Mouse (Mus musculus): Measurements from ENCODE around the gene Fars2. TPM values are rescaled to one million over a fixed set of nuclear protein-coding genes. Genes with fewer than 3 reads are reported as not detected.
A peak's percentile ranks its signal among the peaks of the same experiment; 100 is the strongest.

The Fars2 gene
- total and polyA plus RNA-seq, 2 experiments from 2014 or later = 21.5 to 34.6 TPM

- Histone ChIP-seq H3K4me1 (ENCODE audit: insufficient read depth, low read length) (peaks cover 9% of the 10 kb centered on the region), H3K27me3 (ENCODE audit: insufficient read depth, low read length) (no peaks in the 10 kb centered on the region; the same call in 1 of the 2 replicates), H3K9me3 (ENCODE audit: low read length) (no peaks in the 10 kb centered on the region), H3K36me3 (ENCODE audit: insufficient read depth, low read length) (no peaks in the 10 kb centered on the region), H3K4me2 (ENCODE audit: low read depth, low read length) (peak overlapping the region; percentile 24), H3K9ac (replicated peaks; ENCODE audit: low read length) (no peak overlapping the region; the same call in 1 of the 2 replicates), H3K4me3 (ENCODE audit: low read length) (no peak overlapping the region), H3K27ac (peak overlapping the region; percentile 72)
- no peak; the same call in 1 of the 2 replicates for TF ChIP-seq CTCF (IDR thresholded peaks at IDR 0.05; ENCODE audit: low read depth)
- WGBS = 13% methylated on average over 7 of the region's 7 CpGs
- DNase-seq (ENCODE audit: low spot score) = peak; percentile 89
- peak; percentile 90 for ATAC-seq
These were observed 165.8 kb downstream of the Fars2 start for GRCm38 (mm10) chr13:36282785-36283544.

GRCm38 (mm10) chr13:36283545-36284067 lies 166.4 kb downstream of the Fars2 start:
- Histone ChIP-seq H3K4me3 (ENCODE audit: low read length) (no peak overlapping the region), H3K27ac (peak overlapping the region; percentile 72), H3K36me3 (ENCODE audit: insufficient read depth, low read length) (no peaks in the 10 kb centered on the region), H3K9ac (replicated peaks; ENCODE audit: low read length) (no peak overlapping the region), H3K4me1 (ENCODE audit: insufficient read depth, low read length) (peaks cover 9% of the 10 kb centered on the region), H3K27me3 (ENCODE audit: insufficient read depth, low read length) (no peaks in the 10 kb centered on the region), H3K4me2 (ENCODE audit: low read depth, low read length) (peak overlapping the region; percentile 24), H3K9me3 (ENCODE audit: low read length) (no peaks in the 10 kb centered on the region)
- peak; percentile 59 for DNase-seq (ENCODE audit: low spot score)
- WGBS = 21% methylated on average over 7 of the region's 7 CpGs
- ATAC-seq = peak; percentile 80
- peak; percentile 1; the same call in 1 of the 2 replicates for TF ChIP-seq CTCF (IDR thresholded peaks at IDR 0.05; ENCODE audit: low read depth)

GRCm38 (mm10) chr13:36284097-36284496 lies 166.9 kb downstream of the Fars2 start:
- WGBS = 29% methylated on average over 1 of the region's 1 CpGs
- no peak for TF ChIP-seq CTCF (IDR thresholded peaks at IDR 0.05; ENCODE audit: low read depth)
- Histone ChIP-seq H3K4me1 (ENCODE audit: insufficient read depth, low read length) (peaks cover 9% of the 10 kb centered on the region), H3K4me2 (ENCODE audit: low read depth, low read length) (no peak overlapping the region), H3K9ac (replicated peaks; ENCODE audit: low read length) (no peak overlapping the region), H3K27ac (no peak overlapping the region; the same call in 1 of the 2 replicates), H3K4me3 (ENCODE audit: low read length) (no peak overlapping the region), H3K27me3 (ENCODE audit: insufficient read depth, low read length) (no peaks in the 10 kb centered on the region), H3K9me3 (ENCODE audit: low read length) (no peaks in the 10 kb centered on the region), H3K36me3 (ENCODE audit: insufficient read depth, low read length) (no peaks in the 10 kb centered on the region)
- ATAC-seq (no peak), DNase-seq (ENCODE audit: low spot score) (no peak)

- Histone ChIP-seq H3K27ac (no peak overlapping the region), H3K9me3 (ENCODE audit: low read length) (no peaks in the 10 kb centered on the region)
- no peak for TF ChIP-seq CTCF (IDR thresholded peaks at IDR 0.05; ENCODE audit: low read depth)
These were observed 168.0 kb downstream of the Fars2 start for GRCm38 (mm10) chr13:36285235-36285634.

GRCm38 (mm10) chr13:36293511-36293910 lies 176.3 kb downstream of the Fars2 start:
- Histone ChIP-seq H3K4me2 (ENCODE audit: low read depth, low read length) (no peak overlapping the region), H3K36me3 (ENCODE audit: insufficient read depth, low read length) (no peaks in the 10 kb centered on the region), H3K9me3 (ENCODE audit: low read length) (no peaks in the 10 kb centered on the region), H3K27me3 (ENCODE audit: insufficient read depth, low read length) (no peaks in the 10 kb centered on the region), H3K4me1 (ENCODE audit: insufficient read depth, low read length) (0 out of 2 replicates have a peak, but pooled peaks cover 4% of the 10 kb centered on the region), H3K4me3 (ENCODE audit: low read length) (no peak overlapping the region), H3K9ac (replicated peaks; ENCODE audit: low read length) (no peak overlapping the region), H3K27ac (no peak overlapping the region)
- DNase-seq (ENCODE audit: low spot score) (peak; percentile 56), ATAC-seq (peak; percentile 68; the same call in 1 of the 2 replicates)
- TF ChIP-seq CTCF (IDR thresholded peaks at IDR 0.05; ENCODE audit: low read depth) = no peak
- WGBS = 41% methylated on average over 3 of the region's 3 CpGs

More at GRCm38 (mm10) chr13:36285235-36285634, 168.0 kb downstream of the Fars2 start:
- Histone ChIP-seq H3K9ac (replicated peaks; ENCODE audit: low read length) (no peak overlapping the region), H3K4me2 (ENCODE audit: low read depth, low read length) (no peak overlapping the region), H3K4me3 (ENCODE audit: low read length) (no peak overlapping the region), H3K4me1 (ENCODE audit: insufficient read depth, low read length) (peaks cover 9% of the 10 kb centered on the region), H3K27me3 (ENCODE audit: insufficient read depth, low read length) (no peaks in the 10 kb centered on the region), H3K36me3 (ENCODE audit: insufficient read depth, low read length) (no peaks in the 10 kb centered on the region)
- DNase-seq (ENCODE audit: low spot score) = no peak
- ATAC-seq = no peak
- WGBS = 91% methylated on average over 2 of the region's 2 CpGs

GRCm38 (mm10) chr13:36294503-36294902 lies 177.3 kb downstream of the Fars2 start:
- TF ChIP-seq CTCF (IDR thresholded peaks at IDR 0.05; ENCODE audit: low read depth) = no peak
- Histone ChIP-seq H3K27ac (no peak overlapping the region), H3K9me3 (ENCODE audit: low read length) (no peaks in the 10 kb centered on the region), H3K4me3 (ENCODE audit: low read length) (no peak overlapping the region), H3K9ac (replicated peaks; ENCODE audit: low read length) (no peak overlapping the region), H3K27me3 (ENCODE audit: insufficient read depth, low read length) (no peaks in the 10 kb centered on the region), H3K36me3 (ENCODE audit: insufficient read depth, low read length) (no peaks in the 10 kb centered on the region), H3K4me2 (ENCODE audit: low read depth, low read length) (no peak overlapping the region), H3K4me1 (ENCODE audit: insufficient read depth, low read length) (0 out of 2 replicates have a peak, but pooled peaks cover 4% of the 10 kb centered on the region)
- ATAC-seq (no peak), DNase-seq (ENCODE audit: low spot score) (no peak)
- 70% methylated on average over 5 of the region's 5 CpGs for WGBS

Measured in hindbrain, postnatal 0 days (tissue).